Mouse (Mus musculus) lung, postnatal 25 days (tissue): ENCODE measurements at regions not wholly inside any gene's neighbourhood (a gene's known extent, or its start where the extent isn't known, plus 50 kb on each side); places are given as distances from the start of the nearest gene placed in this dataset.

Experiments
- DNase-seq: peaks from one replicate; pipeline ENCODE4 v3.0.0; 2022; ENCODE audit warnings: low spot score

DNA sequence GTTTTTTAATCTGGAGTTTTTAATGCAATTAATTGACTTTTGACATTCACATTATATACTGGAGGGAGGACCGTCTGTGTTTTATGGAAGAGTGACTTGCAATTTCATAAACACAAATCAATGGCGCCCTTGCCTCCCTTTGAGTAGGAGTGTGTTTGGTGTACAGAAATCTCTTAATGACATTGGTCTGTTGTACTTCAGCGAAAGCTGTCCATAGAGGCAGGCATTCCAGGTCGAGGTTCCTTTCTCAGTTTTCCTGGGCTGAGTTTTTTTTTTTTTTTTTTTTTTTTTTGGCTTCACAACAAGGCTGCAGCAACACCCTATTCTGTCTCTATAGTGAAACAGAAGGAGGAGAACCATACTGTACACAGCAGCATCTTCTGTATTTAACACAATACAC lies 427.4 kb upstream of the Ccnh start:
- DNase-seq = no peak

DNA sequence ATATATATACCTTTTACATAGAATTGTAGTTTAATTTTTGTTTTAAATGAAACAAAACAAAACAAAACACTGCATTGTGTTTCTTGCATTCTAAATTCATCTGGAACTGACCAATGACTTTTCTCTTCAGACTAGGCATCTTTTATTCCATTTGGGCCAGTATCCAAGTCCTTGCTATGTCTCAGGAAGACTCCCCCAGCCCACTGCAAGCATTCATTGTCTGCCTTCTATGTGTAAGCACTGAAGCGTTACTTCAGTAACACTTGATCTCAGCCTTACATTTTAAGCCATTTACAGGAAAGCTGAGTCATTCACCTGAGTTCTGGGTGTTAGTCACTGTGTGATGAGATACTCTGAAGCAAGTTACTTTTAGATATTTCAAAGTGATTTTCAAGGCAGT lies 425.3 kb upstream of the Ccnh start:
- DNase-seq = no peak

DNA sequence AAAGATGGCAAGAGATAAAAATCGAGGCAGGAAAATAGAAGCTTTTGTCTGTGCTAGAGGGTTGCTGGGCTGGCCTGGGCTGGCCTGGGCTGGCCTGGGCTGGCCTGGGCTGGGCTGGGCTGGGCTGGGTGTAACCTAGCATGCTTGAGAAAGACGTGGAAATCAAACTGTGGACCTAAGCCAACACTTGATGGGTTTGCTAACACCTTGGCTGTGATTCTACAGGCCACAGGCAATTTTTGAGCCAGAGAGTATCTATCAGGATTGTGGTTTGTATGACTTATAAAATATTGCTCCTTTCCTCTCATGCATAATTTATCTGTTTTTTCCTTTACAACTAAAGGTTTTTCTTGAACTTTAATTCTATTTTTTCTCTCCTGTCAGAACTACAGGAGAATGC lies 417.3 kb upstream of the Ccnh start:
- no peak for DNase-seq

DNA sequence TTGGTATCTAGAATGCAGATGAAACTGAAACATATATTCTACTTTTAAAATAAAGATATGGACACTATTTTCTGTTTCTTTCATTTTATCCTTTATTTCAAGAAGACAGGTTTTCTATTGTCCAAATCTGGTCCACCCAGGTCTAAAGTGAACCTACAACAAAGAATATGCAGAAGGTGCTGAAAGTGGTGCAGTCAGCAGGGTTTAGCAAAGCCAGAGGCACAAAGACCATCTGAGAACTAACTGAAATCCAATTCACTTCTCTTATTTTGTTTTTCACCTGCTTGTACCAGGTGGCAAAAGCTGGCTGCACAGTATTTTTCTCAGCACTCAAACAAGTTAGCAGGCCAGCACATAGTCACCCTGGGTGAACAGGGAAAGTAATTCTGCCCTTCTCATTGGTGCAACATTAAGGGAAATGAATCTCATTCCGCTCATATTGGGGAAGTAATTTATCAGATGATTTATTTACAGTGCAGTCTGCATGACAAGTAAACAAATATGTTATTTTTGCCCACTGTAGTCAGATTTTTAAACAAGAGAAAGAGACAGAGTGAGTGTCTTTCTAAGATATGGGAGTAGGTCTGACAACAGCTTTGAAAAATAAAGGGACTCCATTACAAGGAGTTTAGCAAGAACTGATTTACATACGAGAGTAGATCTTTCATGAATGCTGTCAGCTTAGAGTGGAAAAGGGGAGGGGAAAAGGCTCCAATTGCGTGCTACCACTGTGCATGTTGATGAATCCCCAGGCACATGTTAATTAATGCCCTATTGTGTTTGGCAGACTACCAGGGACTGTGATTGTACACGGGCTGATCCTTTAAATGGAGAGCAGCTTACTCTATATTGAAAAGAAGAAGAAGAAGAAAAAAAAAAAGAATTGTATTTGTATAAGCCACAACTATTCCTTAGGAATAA lies 405.9 kb upstream of the Ccnh start:
- DNase-seq = no peak

DNA sequence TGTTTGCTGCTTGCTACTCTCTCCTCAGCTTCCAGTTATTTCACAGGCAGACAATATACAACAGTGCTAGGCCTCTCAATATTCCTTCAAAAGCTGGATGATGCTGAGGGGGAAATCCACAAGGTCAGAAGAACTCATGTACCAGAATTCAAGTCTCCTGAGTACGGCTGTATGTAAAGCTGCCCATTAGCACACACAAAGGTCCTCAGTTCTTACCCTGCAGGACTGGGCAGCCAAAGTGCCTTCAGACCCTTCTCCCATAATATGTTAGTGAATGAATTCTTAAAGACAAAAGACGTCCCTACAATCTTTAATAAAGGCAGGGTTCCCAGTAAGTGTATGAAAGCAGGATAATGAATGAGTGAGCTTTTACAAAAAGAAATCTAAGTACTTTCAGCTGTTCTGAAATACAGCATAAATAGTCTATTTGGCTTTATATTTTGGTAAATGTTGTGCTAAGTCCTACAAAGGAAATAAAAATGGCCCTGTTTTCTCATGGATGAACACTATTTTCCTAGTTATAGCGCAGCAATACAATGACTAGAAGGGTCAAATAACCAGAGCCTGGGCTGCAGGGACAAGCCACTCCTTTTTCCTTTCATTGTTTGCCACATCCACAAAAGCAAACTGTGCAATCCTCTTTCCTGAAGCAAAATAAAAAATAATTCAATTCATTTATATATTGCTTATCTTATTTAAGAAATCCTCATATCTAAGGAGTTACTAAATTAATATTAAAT lies 384.8 kb upstream of the Ccnh start:
- DNase-seq = no peak

DNA sequence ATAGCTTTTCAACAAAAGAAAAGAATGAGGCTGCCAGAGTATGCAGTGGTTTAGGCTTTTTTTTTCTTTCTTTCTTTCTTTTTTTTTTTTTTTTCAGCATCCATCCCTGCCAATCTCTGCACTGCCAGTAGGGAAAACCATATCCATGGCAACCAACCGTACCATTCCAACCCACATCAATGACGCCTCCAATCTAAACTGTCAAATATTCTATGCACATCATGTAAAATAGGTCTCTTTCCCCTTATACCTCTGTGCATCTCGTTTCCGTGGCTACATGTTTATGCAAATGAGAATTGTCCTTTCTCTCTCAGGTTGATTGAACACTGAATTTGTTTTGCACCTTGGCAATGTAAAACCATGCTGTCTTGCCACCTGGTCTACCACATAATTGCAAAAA lies 384.0 kb upstream of the Ccnh start:
- no peak for DNase-seq

DNA sequence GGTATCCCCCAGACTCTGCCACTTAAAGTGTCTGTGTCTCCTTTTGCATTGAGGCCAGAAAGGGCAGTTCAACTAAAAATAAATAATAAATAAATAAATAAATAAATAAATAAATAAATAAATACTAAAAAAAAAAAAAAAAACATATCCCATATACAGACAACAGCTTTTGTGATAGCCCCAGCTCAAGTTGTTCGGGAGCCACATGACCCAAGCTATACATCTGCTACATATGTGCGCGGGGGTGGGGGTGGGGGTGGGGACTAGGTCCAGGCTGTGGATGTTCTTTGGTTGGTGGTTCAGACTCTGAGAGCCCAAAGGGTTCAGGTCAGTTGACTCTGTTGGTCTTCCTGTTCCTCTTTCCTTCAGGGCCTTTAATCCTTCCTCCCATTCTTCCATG lies 379.6 kb upstream of the Ccnh start:
- DNase-seq = no peak
